Comparison of ENCODE assay signal across 19 mouse cellular contexts in genomic region chr13:98928908-98929307, GRCm38 (mm10). TPM values are rescaled to one million over a fixed set of nuclear protein-coding genes. Genes with fewer than 3 reads are reported as not detected.
"Had no signal": no experiment of that assay in that cellular context is flagged by ENCODE, and none has a peak within 500 bp of the region (broad histone marks: within the 10 kb centered on the region; RNA-seq: fewer than 3 reads in every experiment).

No protein-coding gene starts in this region.

- H3K4me1 ChIP-seq: stomach, embryonic 15.5 days had no signal

- H3K9me3 ChIP-seq: midbrain, embryonic 13.5 days; midbrain, embryonic 15.5 days; neural tube, embryonic 12.5 days; stomach, embryonic 15.5 days had no signal

- DNase-seq: lung, adult 18-20 months; lung, embryonic 14.5 days; lung, postnatal 10 days; lung, postnatal 4 days; right cerebral cortex, postnatal 25 days; right cerebral cortex, postnatal 4 days; spleen, adult 18-20 months; thymus, adult 2 months; thymus, postnatal 25 days; thymus, postnatal 4 days had no signal

- H3K27ac ChIP-seq: midbrain, embryonic 13.5 days; midbrain, embryonic 15.5 days; neural tube, embryonic 12.5 days; stomach, embryonic 15.5 days; stomach, postnatal 0 days had no signal

- H3K4me3 ChIP-seq: megakaryocyte, embryonic 14.5 days; midbrain, embryonic 13.5 days; midbrain, embryonic 15.5 days; neural tube, embryonic 12.5 days; stomach, embryonic 15.5 days had no signal

- H3K27me3 ChIP-seq: megakaryocyte, embryonic 14.5 days; midbrain, embryonic 13.5 days; midbrain, embryonic 15.5 days; neural tube, embryonic 12.5 days; stomach, embryonic 15.5 days had no signal

- ATAC-seq: midbrain, embryonic 13.5 days; midbrain, embryonic 15.5 days had no signal

- H3K9ac ChIP-seq: lung, embryonic 14.5 days; midbrain, embryonic 13.5 days; midbrain, embryonic 15.5 days; neural tube, embryonic 12.5 days; stomach, embryonic 15.5 days had no signal

- H3K36me3 ChIP-seq: midbrain, embryonic 13.5 days; midbrain, embryonic 15.5 days; neural tube, embryonic 12.5 days; stomach, embryonic 15.5 days had no signal

RNA-seq across cellular contexts. Expression of gene 1700024P04Rik, which starts 55.5 kb away (rescaled TPM):
- total RNA-seq: midbrain, postnatal 0 days; monocyte, adult 5-6 weeks; neutrophil, adult 5-6 weeks had no signal
